Mouse (Mus musculus) liver, embryonic 15.5 days (tissue): ENCODE measurements at regions not wholly inside any gene's neighbourhood (a gene's known extent, or its start where the extent isn't known, plus 50 kb on each side); places are given as distances from the start of the nearest gene placed in this dataset.
"Not testable (repeated sequence)": the region's sequence is repeated elsewhere in the genome, so short reads cannot be mapped to it uniquely, and the experiment has no call there.

ENCODE experiments used
- ATAC-seq: fragments of 200-750 bp; cut with Nextera tagmentation; 2 replicates; pipeline ENCODE4 v1.8.0; 2017; ENCODE audit warnings: moderate number of reproducible peaks, mild to moderate bottlenecking, moderate library complexity; ENCODE audit not compliant: insufficient read depth
- H3K27ac ChIP-seq: fragments of 300-500 bp; sonication (generic); replicated peaks from 2 replicates; pipeline ENCODE4 v1.5.1; 2015; ENCODE audit warnings: mild to moderate bottlenecking, inconsistent platforms
- H3K27me3 ChIP-seq: fragments of 300-500 bp; sonication (generic); 2 replicates; pipeline ENCODE4 v1.6.1; 2015; ENCODE audit warnings: mild to moderate bottlenecking, inconsistent platforms
- H3K36me3 ChIP-seq: fragments of 300-500 bp; sonication (generic); replicated peaks from 2 replicates; pipeline ENCODE4 v1.6.1; 2015; ENCODE audit warnings: moderate library complexity, mild to moderate bottlenecking, inconsistent platforms
- H3K4me1 ChIP-seq: fragments of 300-500 bp; sonication (generic); replicated peaks from 2 replicates; pipeline ENCODE4 v1.6.1; 2015; ENCODE audit warnings: inconsistent platforms
- H3K4me2 ChIP-seq: fragments of 300-500 bp; sonication (generic); 2 replicates; pipeline ENCODE4 v1.6.1; 2015; ENCODE audit warnings: moderate library complexity, mild to moderate bottlenecking, inconsistent platforms
- H3K4me3 ChIP-seq: fragments of 300-500 bp; sonication (generic); replicated peaks from 2 replicates; pipeline ENCODE4 v1.5.1; 2015; ENCODE audit warnings: mild to moderate bottlenecking, inconsistent platforms
- H3K9ac ChIP-seq: fragments of 300-500 bp; sonication (generic); 2 replicates; pipeline ENCODE4 v1.6.1; 2015; ENCODE audit warnings: moderate library complexity, mild to moderate bottlenecking, inconsistent platforms
- H3K9me3 ChIP-seq: fragments of 300-500 bp; sonication (generic); replicated peaks from 2 replicates; pipeline ENCODE4 v1.6.1; 2016; ENCODE audit warnings: inconsistent platforms
- WGBS: fragments of 180-500 bp; shearing (Covaris S2); methylation state at CpG from one replicate; pipeline ENCODE4 v1.1.7; 2015; ENCODE audit warnings: mixed read lengths; ENCODE audit not compliant: insufficient replicate concordance; 5-methylcytosine and 5-hydroxymethylcytosine counted together

- H3K36me3 ChIP-seq: no peaks in the 10 kb centered on the region
- H3K9me3 ChIP-seq: no peaks in the 10 kb centered on the region
- ATAC-seq: no peak
- H3K4me3 ChIP-seq: no peak overlapping the region
- WGBS: 39% methylated on average over 2 of the region's 2 CpGs
- no peak overlapping the region for H3K9ac ChIP-seq
- H3K27ac ChIP-seq: no peak overlapping the region
- H3K4me1 ChIP-seq: no peaks in the 10 kb centered on the region
- H3K4me2 ChIP-seq: no peak overlapping the region
- H3K27me3 ChIP-seq: no peaks in the 10 kb centered on the region
Observed at GRCm38 (mm10) chr13:115799294-115799693, 510.2 kb downstream of the Isl1 start.

GRCm38 (mm10) chr13:115751271-115751670 is 558.2 kb downstream of the Isl1 start:
- no peaks in the 10 kb centered on the region for H3K36me3 ChIP-seq
- H3K4me3 ChIP-seq: no peak overlapping the region
- H3K9me3 ChIP-seq: no peaks in the 10 kb centered on the region
- no peak overlapping the region for H3K9ac ChIP-seq
- no peak for ATAC-seq
- WGBS: 58% methylated on average over 7 of the region's 7 CpGs
- no peak overlapping the region for H3K4me2 ChIP-seq
- H3K4me1 ChIP-seq: no peaks in the 10 kb centered on the region
- no peak overlapping the region for H3K27ac ChIP-seq
- H3K27me3 ChIP-seq: no peaks in the 10 kb centered on the region

DNA sequence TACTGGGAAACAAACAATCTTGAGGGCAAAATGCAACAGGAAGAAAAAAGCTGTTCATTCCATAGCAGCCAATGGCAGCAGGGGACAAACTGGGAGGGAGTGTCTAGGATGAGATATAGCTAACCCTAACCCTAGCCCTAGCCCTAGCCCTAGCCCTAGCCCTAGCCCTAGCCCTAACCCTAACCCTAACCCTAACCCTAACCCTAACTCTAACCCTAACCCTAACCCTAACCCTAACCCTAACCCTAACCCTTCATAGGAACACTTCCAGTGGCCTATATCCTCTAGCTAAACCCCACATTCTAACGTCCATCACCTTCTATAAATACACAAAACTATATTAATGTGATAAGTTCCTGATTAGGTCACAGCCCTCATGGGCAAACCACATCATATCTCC is 567.4 kb downstream of the Isl1 start:
- H3K4me2 ChIP-seq, H3K4me1 ChIP-seq, H3K9me3 ChIP-seq, H3K27ac ChIP-seq, H3K9ac ChIP-seq, H3K4me3 ChIP-seq, H3K27me3 ChIP-seq, H3K36me3 ChIP-seq, ATAC-seq: not testable (repeated sequence)
- WGBS: 38% methylated on average over 1 of the region's 1 CpGs

DNA sequence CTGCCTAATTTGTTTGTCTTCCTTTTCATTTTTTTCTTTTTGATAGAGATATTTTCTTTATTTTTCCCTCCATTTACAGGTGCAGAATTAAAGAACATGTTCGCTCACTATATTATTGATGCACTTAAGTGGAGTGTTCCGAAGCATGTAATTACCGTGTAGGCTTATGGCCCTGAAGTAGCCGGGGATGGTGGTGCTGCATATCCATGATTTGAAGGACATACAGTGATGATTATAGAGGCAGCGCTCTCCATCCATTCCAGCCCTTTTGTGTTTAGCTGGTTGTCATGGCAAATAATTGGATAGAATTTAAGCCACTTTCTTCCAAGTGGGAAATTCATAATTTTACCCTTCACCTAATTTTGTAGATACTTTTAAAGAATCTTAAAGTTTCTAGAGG is 581.5 kb downstream of the Isl1 start:
- no peak overlapping the region for H3K4me3 ChIP-seq
- no peaks in the 10 kb centered on the region for H3K36me3 ChIP-seq
- no peaks in the 10 kb centered on the region for H3K27me3 ChIP-seq
- 83% methylated on average over 5 of the region's 5 CpGs for WGBS
- no peak overlapping the region for H3K4me2 ChIP-seq
- no peak overlapping the region for H3K9ac ChIP-seq
- H3K4me1 ChIP-seq: no peaks in the 10 kb centered on the region
- no peak for ATAC-seq
- no peaks in the 10 kb centered on the region for H3K9me3 ChIP-seq
- no peak overlapping the region for H3K27ac ChIP-seq

DNA sequence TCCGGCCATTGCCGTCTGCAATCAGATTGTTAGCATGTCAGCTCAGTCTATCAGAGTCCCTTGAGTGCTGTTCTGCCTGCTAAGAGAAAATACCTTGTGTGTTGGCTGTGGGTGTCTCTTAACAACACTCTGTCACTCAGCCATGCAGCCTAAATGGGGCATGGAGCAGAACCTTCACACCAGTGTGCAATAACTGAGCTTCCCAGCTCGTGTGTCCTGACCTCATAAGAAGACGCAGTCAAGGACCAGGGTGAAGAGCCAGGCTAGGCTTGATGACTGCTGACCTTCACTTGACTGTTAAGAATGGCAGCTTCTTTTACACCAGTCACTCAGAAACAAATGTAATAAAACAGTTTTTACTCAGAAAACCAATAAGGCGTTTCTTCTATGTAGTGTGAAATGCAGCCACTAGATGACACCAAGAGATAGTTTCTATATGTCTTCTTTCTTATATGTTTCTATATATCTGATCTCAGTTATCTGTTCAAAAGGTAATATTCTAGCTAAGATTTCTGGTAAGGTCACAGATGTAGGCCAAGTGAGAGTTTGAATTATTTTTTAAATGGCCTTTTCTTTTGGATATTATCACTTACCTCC is 584.0 kb downstream of the Isl1 start:
- Histone ChIP-seq H3K9ac (no peak overlapping the region), H3K27me3 (no peaks in the 10 kb centered on the region), H3K4me2 (no peak overlapping the region), H3K27ac (no peak overlapping the region), H3K36me3 (no peaks in the 10 kb centered on the region), H3K4me3 (no peak overlapping the region), H3K9me3 (no peaks in the 10 kb centered on the region), H3K4me1 (no peaks in the 10 kb centered on the region)
- no peak for ATAC-seq
- WGBS: 58% methylated on average over 5 of the region's 5 CpGs

GRCm38 (mm10) chr13:115719276-115719675 is 590.2 kb downstream of the Isl1 start:
- H3K27me3 ChIP-seq: no peaks in the 10 kb centered on the region
- H3K9me3 ChIP-seq: no peaks in the 10 kb centered on the region
- H3K36me3 ChIP-seq: no peaks in the 10 kb centered on the region
- H3K4me2 ChIP-seq: no peak overlapping the region
- WGBS: 74% methylated on average over 2 of the region's 2 CpGs
- H3K27ac ChIP-seq: no peak overlapping the region
- no peak overlapping the region for H3K9ac ChIP-seq
- H3K4me3 ChIP-seq: no peak overlapping the region
- no peaks in the 10 kb centered on the region for H3K4me1 ChIP-seq
- ATAC-seq: no peak

GRCm38 (mm10) chr13:115718859-115719258 is 590.6 kb downstream of the Isl1 start:
- no peak overlapping the region for H3K4me2 ChIP-seq
- no peak overlapping the region for H3K9ac ChIP-seq
- no peak overlapping the region for H3K4me3 ChIP-seq
- no peak overlapping the region for H3K27ac ChIP-seq
- 49% methylated on average over 5 of the region's 5 CpGs for WGBS
- H3K36me3 ChIP-seq: no peaks in the 10 kb centered on the region
- H3K9me3 ChIP-seq: no peaks in the 10 kb centered on the region
- no peak for ATAC-seq
- no peaks in the 10 kb centered on the region for H3K27me3 ChIP-seq
- H3K4me1 ChIP-seq: no peaks in the 10 kb centered on the region

- Histone ChIP-seq H3K27me3 (no peaks in the 10 kb centered on the region), H3K36me3 (no peaks in the 10 kb centered on the region), H3K9ac (no peak overlapping the region), H3K9me3 (no peaks in the 10 kb centered on the region), H3K27ac (no peak overlapping the region), H3K4me2 (no peak overlapping the region), H3K4me3 (no peak overlapping the region), H3K4me1 (no peaks in the 10 kb centered on the region)
- no peak for ATAC-seq
- 44% methylated on average over 2 of the region's 2 CpGs for WGBS
Observed at GRCm38 (mm10) chr13:115696197-115696596, 594.4 kb upstream of the Itga1 start.

DNA sequence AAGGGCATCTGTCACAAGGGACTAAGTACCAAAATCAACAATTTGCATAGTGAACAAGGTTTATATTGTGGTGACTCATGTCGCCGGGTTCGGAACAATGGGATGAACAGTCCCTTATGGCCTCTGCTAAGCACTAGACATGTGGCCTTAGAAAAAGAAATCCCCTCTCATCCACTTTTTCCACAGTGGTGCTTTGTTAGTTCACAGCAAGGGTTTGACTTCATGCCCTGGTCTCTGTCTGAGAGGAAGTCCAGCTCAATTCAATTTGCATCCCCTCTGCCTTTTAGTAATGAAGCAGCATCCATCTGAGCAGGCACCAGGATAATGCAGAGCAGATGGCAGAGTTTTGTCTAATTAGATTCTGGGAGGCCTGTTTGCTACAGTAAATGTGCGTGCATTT is 585.7 kb upstream of the Itga1 start:
- H3K4me2 ChIP-seq: no peak overlapping the region
- H3K9ac ChIP-seq: no peak overlapping the region
- ATAC-seq: no peak
- H3K36me3 ChIP-seq: no peaks in the 10 kb centered on the region
- H3K4me1 ChIP-seq: no peaks in the 10 kb centered on the region
- H3K27ac ChIP-seq: no peak overlapping the region
- WGBS: 66% methylated on average over 4 of the region's 4 CpGs
- no peaks in the 10 kb centered on the region for H3K9me3 ChIP-seq
- H3K4me3 ChIP-seq: no peak overlapping the region
- H3K27me3 ChIP-seq: no peaks in the 10 kb centered on the region

- 28% methylated on average over 6 of the region's 6 CpGs for WGBS
- no peak for ATAC-seq
- no peaks in the 10 kb centered on the region for H3K9me3 ChIP-seq
Observed at GRCm38 (mm10) chr13:115679591-115679990, 577.8 kb upstream of the Itga1 start.

DNA sequence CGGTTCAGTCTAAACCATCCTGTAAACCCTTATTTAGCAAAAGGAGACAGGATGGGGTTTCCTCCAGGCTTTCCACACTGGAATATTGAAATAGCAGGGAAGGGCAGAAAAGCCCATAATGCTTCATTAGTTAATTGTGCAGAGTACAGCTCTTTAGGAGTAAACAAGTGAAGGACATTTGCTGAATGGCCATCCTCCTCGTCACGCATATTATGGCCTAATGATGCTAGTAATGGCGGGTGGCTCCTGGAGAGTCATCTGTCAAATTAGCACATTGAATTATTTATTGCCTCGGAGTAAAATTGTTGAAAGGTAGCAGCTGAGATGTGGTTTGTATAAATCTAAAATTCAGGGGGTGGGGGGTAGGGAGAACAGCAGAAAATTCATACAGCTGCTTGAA is 575.1 kb upstream of the Itga1 start:
- Histone ChIP-seq H3K4me2 (no peak overlapping the region), H3K9ac (no peak overlapping the region), H3K36me3 (no peaks in the 10 kb centered on the region), H3K9me3 (no peaks in the 10 kb centered on the region), H3K27me3 (no peaks in the 10 kb centered on the region), H3K4me1 (no peaks in the 10 kb centered on the region), H3K27ac (no peak overlapping the region), H3K4me3 (no peak overlapping the region)
- ATAC-seq: no peak
- 50% methylated on average over 5 of the region's 5 CpGs for WGBS

More at GRCm38 (mm10) chr13:115679591-115679990, 577.8 kb upstream of the Itga1 start:
- H3K9ac ChIP-seq: no peak overlapping the region
- no peaks in the 10 kb centered on the region for H3K36me3 ChIP-seq
- H3K27ac ChIP-seq: no peak overlapping the region
- no peaks in the 10 kb centered on the region for H3K4me1 ChIP-seq
- H3K4me3 ChIP-seq: no peak overlapping the region
- no peaks in the 10 kb centered on the region for H3K27me3 ChIP-seq
- H3K4me2 ChIP-seq: no peak overlapping the region

- H3K9me3 ChIP-seq: no peaks in the 10 kb centered on the region
- H3K4me2 ChIP-seq: no peak overlapping the region
- H3K27ac ChIP-seq: no peak overlapping the region
- no peak overlapping the region for H3K4me3 ChIP-seq
- 22% methylated on average over 5 of the region's 5 CpGs for WGBS
- H3K4me1 ChIP-seq: no peaks in the 10 kb centered on the region
- no peak for ATAC-seq
- no peaks in the 10 kb centered on the region for H3K27me3 ChIP-seq
- H3K36me3 ChIP-seq: no peaks in the 10 kb centered on the region
- H3K9ac ChIP-seq: no peak overlapping the region
Observed at GRCm38 (mm10) chr13:115673729-115674128, 572.0 kb upstream of the Itga1 start.
